Mouse (Mus musculus) erythroblast, embryonic 14.5 days (primary cell): ENCODE measurements around the gene Afg1l.

Source experiments
- GATA1 ChIP-seq: IDR thresholded peaks from 2 replicates; pipeline ENCODE4 v1.6.1; 2012; ENCODE audit warnings: low read length, inconsistent platforms, mixed read lengths
- TAL1 ChIP-seq: IDR thresholded peaks from 3 replicates; pipeline ENCODE4 v1.6.1; 2012; ENCODE audit warnings: low read length, inconsistent platforms, mixed read lengths

- TF ChIP-seq TAL1: no peak
- TF ChIP-seq GATA1: no peak
Observed at GRCm38 (mm10) chr10:42492027-42492771, 13.8 kb upstream of the Afg1l start.
